Mouse (Mus musculus) hematopoietic stem cell, adult 5-6 weeks (primary cell): ENCODE measurements around the gene Ube2h. TPM values are rescaled to one million over a fixed set of nuclear protein-coding genes. Genes with fewer than 3 reads are reported as not detected.

Experiments used
- ATAC-seq, 2 experiments: fragments of 125-278 bp in 1 of 2; replicated peaks in 1 of 2; 2 replicates each; pipeline ENCODE4 v1.8.0; 2016 to 2017; ENCODE audit warnings: inconsistent platforms in 2 of 2, mild to moderate bottlenecking in 2 of 2, moderate number of reproducible peaks in 2 of 2, low read depth in 1 of 2, moderate TSS enrichment in 1 of 2; ENCODE audit not compliant: low FRiP score in 2 of 2, poor library complexity in 2 of 2, severe bottlenecking in 2 of 2, insufficient read depth in 1 of 2, low TSS enrichment in 1 of 2
- total RNA-seq: library from RNA; stranded (forward); fragments of 172-1452, 232-1000 nt; gene quantifications from 2 replicates; pipeline ENCODE4 v1.2.3, GENCODE M21; 2017

Gene Ube2h
- total RNA-seq, 1 experiment from 2014 or later: 25.7 TPM

DNA sequence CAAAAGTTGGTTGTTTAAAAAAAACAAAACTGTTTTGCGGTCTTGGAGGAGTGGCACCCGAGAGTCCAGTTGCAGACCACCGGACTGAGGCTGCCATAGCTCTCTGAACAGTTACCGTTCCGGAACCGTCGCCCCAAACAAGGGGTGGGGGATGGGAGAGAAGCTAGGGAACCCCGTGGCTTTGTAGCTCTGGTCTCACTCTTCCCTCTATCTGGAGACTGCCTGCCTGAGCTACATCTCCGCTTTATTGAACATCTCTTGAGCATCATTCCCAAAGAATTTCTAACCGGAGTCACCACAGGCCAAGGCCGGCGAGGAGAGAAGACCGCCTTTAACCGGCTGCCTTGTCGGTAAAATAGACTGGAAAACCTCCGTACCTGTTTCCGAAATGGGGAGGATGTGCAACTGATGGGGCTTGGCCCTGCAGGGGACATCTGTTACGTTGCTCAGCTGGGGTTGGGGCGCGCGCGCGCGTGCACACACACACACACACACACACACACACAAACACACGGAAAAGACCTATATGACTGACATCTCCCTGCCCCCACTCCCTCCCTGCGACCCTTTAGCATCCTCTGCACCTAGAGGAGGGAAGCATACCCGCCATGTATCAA lies 126.2 kb downstream of the Ube2h start:
- no peak for ATAC-seq

DNA sequence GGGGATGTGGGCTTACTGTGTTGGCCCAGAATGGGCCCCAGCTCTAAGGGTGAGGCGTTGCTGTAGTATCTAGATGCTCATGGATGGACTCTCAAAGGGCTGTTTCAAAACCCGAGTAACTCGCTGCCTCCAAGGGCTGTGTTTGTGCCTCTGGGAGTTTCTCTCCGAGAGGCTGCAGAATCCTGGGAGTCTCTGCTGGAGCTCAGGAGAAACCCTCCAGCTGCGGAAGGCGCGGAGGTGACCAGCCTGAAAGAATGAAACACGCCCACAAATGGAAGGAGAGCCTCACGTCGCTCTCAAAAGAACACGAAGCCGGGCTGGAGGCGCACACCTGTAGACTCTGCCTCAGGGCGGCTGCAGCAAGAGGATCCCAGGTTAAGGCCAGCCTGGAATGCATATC lies 127.0 kb downstream of the Ube2h start:
- ATAC-seq: no peak

DNA sequence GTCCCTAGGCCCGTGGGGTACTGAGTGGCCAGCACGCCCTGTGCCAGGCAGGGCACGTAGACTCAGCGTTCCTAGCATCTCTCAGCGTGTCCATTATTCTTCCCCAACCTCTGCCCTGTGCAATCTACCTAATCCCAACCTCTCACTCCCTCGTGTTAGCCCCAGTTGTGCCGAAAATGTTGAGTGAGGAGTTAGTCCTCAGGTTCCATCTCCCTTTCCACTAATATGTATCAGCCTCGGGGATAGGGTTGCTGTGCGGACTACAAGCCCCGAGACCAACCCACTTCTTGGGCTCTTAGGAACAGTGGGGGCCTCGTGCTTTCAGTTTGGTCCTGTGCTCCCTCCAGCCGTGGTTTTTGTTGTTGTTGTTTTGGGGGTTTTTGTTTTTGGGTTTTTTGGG lies 127.8 kb downstream of the Ube2h start:
- no peak for ATAC-seq

DNA sequence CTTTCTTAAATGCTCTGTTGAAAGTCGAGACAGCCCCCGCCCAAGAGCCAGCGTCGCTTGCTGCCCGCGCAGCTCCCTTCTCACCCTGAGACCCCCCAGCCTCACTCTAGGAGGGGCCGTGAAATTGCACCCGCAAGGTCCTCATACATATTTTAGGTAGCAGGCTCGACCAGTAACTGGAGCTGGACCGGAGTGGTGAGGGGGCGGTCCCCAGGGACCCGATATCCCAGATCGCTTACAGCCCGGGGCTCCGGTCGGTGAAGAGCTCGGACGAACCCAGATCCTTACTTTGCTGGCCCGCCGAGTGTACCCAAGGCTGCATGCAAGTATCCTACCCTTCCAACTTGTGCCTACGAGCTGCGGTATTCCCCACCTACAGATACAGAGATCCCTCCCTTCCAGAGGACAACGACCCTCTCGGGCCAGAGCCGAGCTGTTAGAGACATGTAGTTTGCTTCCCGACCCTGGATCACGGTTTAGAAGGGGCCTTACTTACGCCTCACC lies 128.4 kb downstream of the Ube2h start:
- ATAC-seq: no peak

DNA sequence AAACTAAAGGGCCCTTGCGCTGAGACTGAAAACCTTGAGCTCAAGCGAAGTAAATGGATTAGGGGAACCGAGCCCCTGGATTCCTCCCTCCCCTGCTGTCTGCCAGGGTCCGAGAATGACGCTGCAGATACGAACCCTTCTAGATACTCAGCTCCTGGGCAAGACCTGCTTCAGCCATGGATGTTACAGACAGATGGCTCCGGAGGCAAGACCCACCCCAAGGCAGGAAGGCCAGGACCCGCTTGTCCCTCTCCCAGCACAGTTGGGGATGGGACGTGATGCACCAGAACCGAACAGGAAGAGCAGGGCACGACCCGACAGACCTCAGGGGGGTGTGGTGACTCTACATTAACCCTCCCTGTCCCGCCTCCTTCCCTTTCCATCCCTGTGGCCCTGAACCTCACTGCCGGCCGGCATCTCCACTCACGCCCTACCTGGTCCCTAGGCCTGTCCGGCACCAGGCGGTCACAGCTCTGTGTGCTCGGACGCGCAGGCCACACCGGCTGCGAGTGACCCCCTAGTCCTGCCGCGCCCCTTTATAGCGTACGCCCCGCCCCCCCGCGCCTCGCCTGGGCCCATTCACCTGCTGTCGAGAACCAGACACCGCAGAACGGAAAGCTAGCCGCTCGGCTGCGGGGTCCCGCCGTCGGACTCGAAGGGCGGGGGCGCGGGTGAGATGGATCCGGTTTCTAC lies 129.0 kb downstream of the Ube2h start:
- no peak for ATAC-seq

DNA sequence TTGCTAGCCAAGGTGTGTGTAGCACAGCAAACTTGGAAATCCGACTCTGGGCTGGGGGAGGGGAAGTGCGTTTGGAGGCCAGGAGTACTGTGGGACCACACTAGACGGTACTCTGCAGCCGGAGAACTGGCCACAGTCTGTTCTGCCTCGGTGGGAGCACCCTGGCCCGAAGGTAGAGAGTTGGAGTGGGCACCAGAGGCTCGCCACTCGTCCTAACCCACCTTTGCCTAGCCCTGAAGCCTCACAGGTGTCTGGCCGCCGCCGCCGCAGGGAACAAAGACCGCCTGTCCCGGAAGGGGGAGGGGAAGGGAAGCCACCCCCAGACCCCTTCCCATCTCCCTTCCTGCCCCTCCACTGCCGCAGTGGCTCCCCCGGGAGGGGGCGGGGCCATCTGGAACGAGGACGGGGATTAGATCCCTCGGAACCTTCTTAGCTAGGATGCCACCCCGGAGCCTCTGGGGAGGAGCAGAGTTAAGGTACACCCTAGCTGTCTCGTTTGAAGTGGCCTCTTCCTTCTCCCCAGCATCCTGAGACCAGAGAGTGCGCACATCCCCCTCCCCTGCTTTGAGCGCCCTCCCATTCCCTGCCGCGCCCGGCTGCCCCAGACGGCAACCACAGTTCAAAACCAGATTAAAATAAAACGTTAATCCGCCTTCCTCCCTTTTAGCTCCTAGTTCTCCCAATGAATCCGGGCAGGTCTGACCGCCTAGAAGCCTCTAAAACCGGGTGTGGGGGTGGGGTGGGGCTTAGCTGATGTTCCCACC lies 129.7 kb downstream of the Ube2h start:
- ATAC-seq: no peak

DNA sequence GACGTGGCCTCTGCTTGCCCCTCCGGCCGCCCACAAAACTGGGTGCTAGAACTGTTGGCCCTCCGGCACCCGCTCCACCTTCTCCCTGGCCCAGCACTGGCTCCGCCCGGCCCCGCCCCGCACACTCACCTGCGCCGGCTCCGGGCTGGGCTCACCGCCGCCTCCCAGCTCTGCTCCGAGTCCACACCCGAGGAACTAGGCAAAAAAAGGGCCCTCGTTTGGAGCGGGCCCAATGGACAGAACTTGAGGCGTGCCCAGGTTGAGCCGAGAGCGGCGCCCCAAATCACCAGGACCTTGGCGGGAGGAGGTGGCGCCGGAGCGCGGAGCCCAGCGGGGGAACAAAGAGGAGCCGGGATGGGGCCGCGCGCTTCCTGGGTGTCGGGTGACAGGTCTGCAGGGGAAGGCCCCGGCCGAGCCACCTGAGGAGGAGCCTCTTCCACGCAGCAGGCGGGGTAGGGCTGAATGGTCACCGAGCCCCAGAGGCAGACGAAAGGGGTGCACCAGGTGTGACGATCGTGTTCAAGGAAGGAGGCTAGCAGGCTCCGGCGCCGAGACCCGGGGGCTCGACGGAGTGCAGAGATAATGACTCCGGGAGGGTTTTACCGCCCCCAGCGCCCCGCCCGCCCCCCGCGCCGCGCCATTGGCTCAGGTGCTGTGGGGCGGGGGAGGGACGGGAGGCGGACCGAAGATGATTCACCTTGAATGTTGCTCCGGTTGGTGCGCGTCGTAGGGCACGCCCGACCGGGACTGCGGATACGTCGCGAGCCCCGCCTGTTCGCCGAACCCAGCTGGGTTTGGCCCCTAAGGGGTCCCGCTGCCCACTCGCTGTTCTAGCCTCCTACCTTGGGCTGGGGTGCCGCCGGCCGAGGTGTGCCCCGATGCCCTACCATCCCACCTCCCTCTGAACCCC lies 130.5 kb downstream of the Ube2h start:
- ATAC-seq: no peak

DNA sequence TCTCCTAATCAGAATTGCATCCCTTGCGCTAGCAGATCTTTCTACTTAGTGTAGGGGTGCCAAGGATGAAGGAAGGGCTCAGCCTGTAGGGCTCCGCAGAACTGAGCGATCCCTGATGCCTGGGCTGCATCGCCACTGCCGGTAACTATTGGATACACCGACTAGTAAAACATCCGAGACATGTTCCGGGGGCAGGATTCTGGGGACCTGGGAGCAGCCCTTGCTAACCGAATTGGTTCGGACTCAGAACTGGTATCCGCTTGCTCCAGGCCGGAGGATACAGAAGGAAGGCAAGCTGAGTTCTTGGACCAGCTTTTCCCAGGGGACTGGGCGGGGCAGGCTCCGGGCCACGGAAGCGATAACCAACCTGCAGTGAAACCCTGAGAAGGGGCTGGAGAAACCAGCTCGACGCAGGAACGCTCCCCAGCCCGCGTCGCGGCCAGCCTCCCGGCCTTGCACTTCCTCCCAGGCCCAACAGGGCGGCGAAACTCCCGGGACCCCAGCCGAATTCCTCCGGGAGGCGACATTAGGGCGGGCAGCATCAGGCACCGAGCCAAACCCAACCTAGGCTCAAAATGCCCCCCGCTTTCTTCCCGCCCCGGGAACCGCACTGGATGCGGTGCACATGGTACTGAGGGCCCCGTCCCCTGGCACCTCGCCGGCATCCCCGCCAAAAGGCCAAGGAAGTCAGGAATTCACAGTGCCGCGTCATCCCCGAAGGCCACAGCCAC lies 131.4 kb downstream of the Ube2h start:
- ATAC-seq: no peak

DNA sequence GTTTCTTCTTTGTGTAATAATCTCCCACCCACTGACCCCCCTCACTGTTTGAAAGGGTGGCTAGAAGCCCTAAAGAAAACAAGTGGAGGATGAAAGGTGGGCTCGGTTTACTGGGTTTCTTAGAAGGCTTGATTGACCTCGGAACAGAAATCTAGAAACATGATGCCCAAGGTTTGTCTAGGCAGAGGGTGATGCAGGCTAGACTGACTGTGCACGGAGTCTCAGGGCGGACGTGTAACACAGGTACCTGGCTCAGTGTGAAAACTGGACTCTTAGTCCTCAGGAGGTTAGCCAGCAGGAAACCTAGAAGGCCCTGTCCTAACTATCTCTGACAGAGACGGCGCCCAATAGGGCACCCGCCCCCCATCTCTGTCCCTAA lies 131.9 kb downstream of the Ube2h start:
- no peak for ATAC-seq

DNA sequence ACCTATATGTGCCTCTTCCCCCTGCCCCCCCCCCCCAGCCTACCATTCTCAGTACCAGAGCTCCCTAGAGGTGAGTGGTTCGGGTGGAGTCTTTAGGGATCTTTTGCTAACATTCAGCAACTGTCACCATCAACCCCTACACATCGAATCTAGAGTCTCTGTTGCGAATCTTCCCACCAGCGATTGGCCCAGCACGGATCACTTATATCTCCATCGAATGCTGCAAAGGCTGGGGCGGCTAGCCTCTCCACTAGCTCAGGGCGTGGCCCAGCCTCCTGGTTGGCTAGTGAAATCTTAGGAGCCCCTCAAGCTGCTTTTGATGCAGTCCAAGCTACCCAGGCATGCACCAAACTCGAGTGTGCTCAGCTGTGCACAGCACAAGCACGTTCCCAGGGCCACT lies 132.4 kb downstream of the Ube2h start:
- no peak for ATAC-seq

DNA sequence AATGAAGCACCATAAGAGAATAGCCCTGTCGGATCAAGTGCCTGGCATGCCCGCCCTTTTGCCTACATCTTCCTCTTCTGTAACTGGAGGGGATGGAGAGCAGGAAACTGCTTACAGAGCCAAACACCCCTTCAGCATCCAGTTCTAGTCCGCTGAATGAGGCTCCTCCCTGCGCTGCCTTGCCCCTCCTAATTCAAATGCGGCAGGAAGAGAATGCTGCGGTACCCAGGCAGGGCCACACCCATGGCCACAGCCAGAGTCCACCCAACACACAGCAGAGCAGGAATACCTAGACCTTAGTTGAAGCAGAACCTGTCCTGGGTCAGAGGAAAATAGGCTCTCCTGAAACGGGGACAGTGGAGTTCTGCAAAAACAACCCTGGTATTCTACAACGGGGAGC lies 133.1 kb downstream of the Ube2h start:
- ATAC-seq: no peak

DNA sequence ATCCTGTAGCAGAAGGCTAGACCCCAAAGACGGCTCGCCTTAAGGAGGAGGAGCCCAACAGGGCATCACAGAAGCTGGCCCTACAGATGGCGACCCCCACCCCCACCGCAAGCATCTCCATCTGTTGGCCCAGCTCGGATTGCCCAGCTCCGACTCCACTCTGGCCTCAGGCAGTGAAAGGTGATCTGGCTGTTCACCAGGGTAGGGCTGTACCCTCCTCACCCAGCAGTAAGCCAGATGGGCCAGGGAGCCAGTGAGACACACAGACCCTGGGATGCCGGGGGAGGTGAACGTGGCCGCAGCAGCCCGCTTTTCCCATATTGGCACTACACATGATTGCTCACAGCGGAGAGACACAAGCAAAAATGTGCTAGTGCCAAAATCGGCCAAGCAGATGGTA lies 135.2 kb downstream of the Ube2h start:
- no peak for ATAC-seq

DNA sequence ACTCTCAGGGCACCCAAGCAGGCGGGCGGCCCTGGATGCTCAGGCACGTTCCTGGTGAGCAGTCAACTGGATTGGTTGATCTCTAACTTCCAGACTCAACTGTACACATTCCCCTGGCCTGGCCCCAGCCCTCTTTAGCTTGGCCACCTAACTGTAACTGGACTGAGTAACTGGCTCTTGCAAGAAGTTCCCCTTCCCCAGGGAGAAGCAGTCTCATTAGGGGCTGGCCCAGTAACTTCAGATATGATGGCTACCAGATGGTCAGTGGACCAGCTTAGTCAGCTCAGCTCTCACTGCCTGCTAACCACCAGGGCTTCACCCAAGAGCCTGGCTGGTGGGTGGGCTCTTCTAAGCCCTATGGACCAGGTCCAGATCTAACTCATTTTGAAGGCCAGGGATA lies 136.1 kb downstream of the Ube2h start:
- no peak for ATAC-seq

DNA sequence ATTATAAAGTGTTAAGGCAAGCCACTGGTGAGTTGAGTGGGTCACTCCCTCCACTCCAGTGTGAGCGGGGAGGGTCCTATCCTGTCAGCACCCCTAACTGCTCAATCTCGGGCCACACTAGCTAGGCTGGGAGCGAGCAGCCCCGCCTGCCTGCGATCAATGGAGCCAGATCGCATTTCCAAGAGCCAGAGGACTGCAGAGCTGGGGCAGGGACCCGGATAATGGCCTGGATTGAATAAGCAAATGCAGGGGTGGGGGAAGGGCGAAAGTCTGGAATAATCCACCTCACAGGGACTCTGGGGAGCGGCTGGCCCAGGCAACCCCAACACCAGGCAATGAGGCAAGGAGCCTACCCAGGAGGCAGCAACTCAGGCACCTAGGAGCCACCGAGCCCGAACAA lies 137.1 kb downstream of the Ube2h start:
- no peak for ATAC-seq

DNA sequence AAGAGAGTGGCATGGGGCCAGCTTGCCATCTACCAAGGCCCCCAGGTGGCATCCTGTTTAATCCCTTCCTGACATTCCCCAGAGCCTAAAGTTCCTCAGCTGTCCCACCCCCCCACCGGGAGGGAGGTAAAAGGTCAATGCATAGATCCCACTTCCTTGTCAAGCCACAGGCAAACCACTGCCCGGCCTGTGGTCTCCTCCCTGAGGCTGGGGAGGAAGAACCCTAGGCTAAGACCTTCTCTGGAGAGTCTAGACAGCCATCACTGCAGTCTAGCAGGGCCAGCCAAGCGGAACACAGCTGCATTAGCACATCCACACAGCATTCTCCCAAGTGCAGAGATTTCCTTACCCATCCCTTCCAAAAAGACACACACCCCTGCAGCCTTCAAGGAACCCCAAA lies 138.0 kb downstream of the Ube2h start:
- ATAC-seq: no peak

DNA sequence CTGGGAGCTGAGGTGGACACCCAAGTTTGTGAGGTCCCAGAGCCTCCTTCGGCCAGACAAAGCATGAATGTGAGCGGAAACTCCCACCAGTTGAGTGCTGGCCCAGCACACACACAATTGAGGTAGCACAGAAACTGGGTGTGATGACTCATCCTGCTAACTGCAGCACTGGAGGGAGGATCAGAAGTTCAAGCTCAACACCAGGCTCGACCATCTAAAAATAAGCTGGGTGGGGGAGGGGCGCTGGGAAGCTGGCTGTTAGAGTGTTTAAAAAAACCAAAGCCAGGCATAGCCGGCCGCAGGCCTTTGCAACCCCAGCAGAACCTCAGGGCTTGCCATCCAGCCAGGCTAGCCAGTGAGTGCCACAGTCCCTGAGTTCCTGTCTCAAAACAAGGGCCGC lies 142.2 kb downstream of the Ube2h start:
- no peak for ATAC-seq

DNA sequence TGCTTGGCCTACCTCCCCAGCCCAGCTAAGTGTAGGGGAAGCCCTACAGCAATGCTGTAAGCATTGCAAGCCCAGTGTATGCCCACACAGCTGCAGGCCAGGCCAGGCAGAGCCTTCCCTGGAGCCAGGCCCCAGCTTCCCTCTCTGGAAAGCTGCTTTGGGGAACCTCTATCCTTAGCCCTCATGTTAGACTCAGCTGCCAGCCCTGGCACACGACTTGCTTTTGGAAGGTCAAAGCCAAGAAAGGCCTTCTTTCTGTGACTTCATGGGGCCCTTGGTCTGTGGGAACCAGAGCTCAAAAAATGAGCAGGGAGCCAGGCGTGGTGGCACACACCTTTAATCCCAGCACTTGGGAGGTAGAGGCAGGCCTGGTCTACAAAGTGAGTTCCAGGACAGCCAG lies 142.7 kb downstream of the Ube2h start:
- ATAC-seq: no peak
